Mouse (Mus musculus): ENCODE measurements around the gene Cdcp1. TPM values are rescaled to one million over a fixed set of nuclear protein-coding genes. Genes with fewer than 3 reads are reported as not detected.

The Cdcp1 gene
- total RNA-seq, 2 experiments from 2014 or later: 0.08 TPM

Other genes starting within 250 kb of the Cdcp1 start
- gene Tmem42, start 194.7 kb downstream of the Cdcp1 start, total RNA-seq (2021): 10 to 100 TPM; 13.7 to 13.9 TPM
- gene Tgm4, start 181.3 kb downstream of the Cdcp1 start, total RNA-seq (2021): under 1 TPM in 1 of 2 experiments, not detected in 1; 0.42 TPM
- 10 to 100 TPM; 42.8 TPM for gene Zdhhc3, start 102.8 kb downstream of the Cdcp1 start, total RNA-seq (2021)
- 10 to 100 TPM; 28.0 to 30.2 TPM for gene Exosc7, start 102.8 kb downstream of the Cdcp1 start, total RNA-seq (2021)
- 10 to 100 TPM; 63.0 to 63.6 TPM for gene Clec3b, start 65.1 kb downstream of the Cdcp1 start, total RNA-seq (2021)
- gene Tmem158, start 44.7 kb upstream of the Cdcp1 start, total RNA-seq (2021): 1 to 10 TPM; 7.3 to 8.0 TPM
- gene Lars2, start 150.9 kb upstream of the Cdcp1 start, total RNA-seq (2021): 10 to 100 TPM; 51.0 to 65.0 TPM